20 mouse cellular contexts compared by ENCODE assay signal in the genomic region with DNA sequence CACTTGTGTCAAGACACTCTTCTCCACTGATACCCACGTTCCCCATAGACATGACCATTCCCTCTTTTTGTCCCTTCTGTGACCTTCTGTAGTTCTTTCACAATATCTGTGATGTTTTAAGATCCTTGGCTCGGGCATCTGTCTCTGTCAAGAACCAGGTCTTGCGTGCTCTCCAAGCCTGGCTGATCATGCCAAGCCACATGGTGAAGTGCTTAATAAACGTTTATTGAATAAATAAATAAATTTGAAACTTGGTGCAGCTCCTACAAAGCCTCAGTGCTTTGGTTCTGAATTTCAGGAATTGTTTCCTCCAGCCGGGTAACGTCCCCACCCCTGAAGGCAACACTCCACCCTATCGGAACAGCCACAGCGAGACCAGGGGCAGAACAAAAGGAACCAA. TPM values are rescaled to one million over a fixed set of nuclear protein-coding genes. Genes with fewer than 3 reads are reported as not detected.
DNase-seq lines count a peak whose midpoint lies in the region; ATAC-seq lines count a peak whose summit lies in the region.
"Had no signal": no experiment of that assay in that cellular context is flagged by ENCODE, and none has a peak within 500 bp of the region (broad histone marks: within the 10 kb centered on the region; RNA-seq: fewer than 3 reads in every experiment).

No protein-coding gene starts in this region.

- H3K4me3 ChIP-seq in heart, embryonic 11.5 days (ENCODE audit: low read depth, low read length), result no peak overlapping the region
- H3K4me3 ChIP-seq: forebrain, embryonic 13.5 days; hindbrain, embryonic 13.5 days; limb, embryonic 10.5 days; neural tube, embryonic 15.5 days had no signal

- no peak overlapping the region for H3K9ac ChIP-seq in heart, embryonic 11.5 days (ENCODE audit: low read depth, low read length)
- H3K9ac ChIP-seq: forebrain, embryonic 13.5 days; hindbrain, embryonic 13.5 days; liver, postnatal 0 days; neural tube, embryonic 15.5 days had no signal

- H3K4me1 ChIP-seq in heart, embryonic 11.5 days (ENCODE audit: control insufficient read depth, insufficient read depth, low read length), result no peaks in the 10 kb centered on the region
- H3K4me1 ChIP-seq: forebrain, embryonic 13.5 days; hindbrain, embryonic 13.5 days; limb, embryonic 10.5 days; neural tube, embryonic 15.5 days had no signal

- DNase-seq in adrenal gland, adult 2 months, result peak; percentile 10
- DNase-seq in adrenal gland, adult 18-20 months (ENCODE audit: low spot score in 2 of 2), result no peak
- peak; percentile 26 to 35 for DNase-seq in heart, adult 18-20 months
- DNase-seq in urinary bladder, postnatal 14 days (ENCODE audit: low spot score), result peak; percentile 33
- DNase-seq in urinary bladder, postnatal 25 days (ENCODE audit: low spot score), result no peak
- DNase-seq in lung, postnatal 36 days, result peak; percentile 53
- DNase-seq in thymus, postnatal 36 days, result no peak
- DNase-seq: cerebellum, adult 9-10 months; kidney, adult 11 months; layer of hippocampus, adult 9-11 months; liver, postnatal 0 days; right cerebral cortex, adult 18-20 months; thymus, adult 18-20 months had no signal

- 76% methylated on average over 8 of the region's 8 CpGs for WGBS in heart, embryonic 11.5 days (ENCODE audit: insufficient replicate concordance)

- no peak overlapping the region for H3K27ac ChIP-seq in heart, embryonic 11.5 days (ENCODE audit: low read depth, low read length)
- H3K27ac ChIP-seq: forebrain, embryonic 13.5 days; hindbrain, embryonic 13.5 days; limb, embryonic 10.5 days; neural tube, embryonic 15.5 days had no signal

- H3K9me3 ChIP-seq in heart, embryonic 11.5 days (replicated peaks; ENCODE audit: control insufficient read depth, low read length), result no peaks in the 10 kb centered on the region
- H3K9me3 ChIP-seq: forebrain, embryonic 13.5 days; hindbrain, embryonic 13.5 days; limb, embryonic 10.5 days; neural tube, embryonic 15.5 days had no signal

- no peak for ATAC-seq in heart, embryonic 11.5 days (replicated peaks; ENCODE audit: insufficient number of reproducible peaks, low FRiP score, low TSS enrichment)
- ATAC-seq: forebrain, embryonic 13.5 days; liver, postnatal 0 days had no signal

- no peak overlapping the region for H3K4me2 ChIP-seq in heart, embryonic 11.5 days
- H3K4me2 ChIP-seq: forebrain, embryonic 13.5 days; hindbrain, embryonic 13.5 days; liver, embryonic 11.5 days; midbrain, embryonic 11.5 days; neural tube, embryonic 15.5 days had no signal

- H3K36me3 ChIP-seq in heart, embryonic 11.5 days (ENCODE audit: control insufficient read depth, insufficient read depth, low read length), result no peaks in the 10 kb centered on the region
- H3K36me3 ChIP-seq: hindbrain, embryonic 13.5 days; limb, embryonic 10.5 days; neural tube, embryonic 15.5 days had no signal

- no peaks in the 10 kb centered on the region for H3K27me3 ChIP-seq in heart, embryonic 11.5 days (ENCODE audit: control insufficient read depth, insufficient read depth, low read length)
- H3K27me3 ChIP-seq: forebrain, embryonic 13.5 days; hindbrain, embryonic 13.5 days; neural tube, embryonic 15.5 days had no signal

RNA-seq across cellular contexts. Expression of a gene that starts 46.3 kb away (rescaled TPM):
- 10 to 100 TPM; 59.9 to 76.9 TPM for total RNA-seq in adrenal gland, adult 2 months (2021)
- polyA plus RNA-seq in adrenal gland, adult 2 months (2012; rRNA removed), result 106 and 121 TPM in 2 replicates
- 10 to 100 TPM; 57.8 to 59.5 TPM for total RNA-seq in adrenal gland, adult 18-20 months (2021)
- total RNA-seq in heart, adult 18-20 months (2021), result 10 to 100 TPM; 40.4 to 45.4 TPM
- 159 and 162 TPM in 2 replicates for polyA plus RNA-seq in heart, embryonic 11.5 days (2014; fragmentation: Nextera tagmentation; extraction: Ambion mirVana)

Comparison
In these comparisons a context has a peak if more than half of its experiments do, and no peak if none do; other contexts are left out.
1. DNase-seq: peak in adrenal gland, adult 2 months (single experiment), heart, adult 18-20 months (2 of 2), urinary bladder, postnatal 14 days (single experiment) and lung, postnatal 36 days (single experiment); none in adrenal gland, adult 18-20 months (0 of 2), urinary bladder, postnatal 25 days (single experiment) and thymus, postnatal 36 days (0 of 2).